In the genomic region with DNA sequence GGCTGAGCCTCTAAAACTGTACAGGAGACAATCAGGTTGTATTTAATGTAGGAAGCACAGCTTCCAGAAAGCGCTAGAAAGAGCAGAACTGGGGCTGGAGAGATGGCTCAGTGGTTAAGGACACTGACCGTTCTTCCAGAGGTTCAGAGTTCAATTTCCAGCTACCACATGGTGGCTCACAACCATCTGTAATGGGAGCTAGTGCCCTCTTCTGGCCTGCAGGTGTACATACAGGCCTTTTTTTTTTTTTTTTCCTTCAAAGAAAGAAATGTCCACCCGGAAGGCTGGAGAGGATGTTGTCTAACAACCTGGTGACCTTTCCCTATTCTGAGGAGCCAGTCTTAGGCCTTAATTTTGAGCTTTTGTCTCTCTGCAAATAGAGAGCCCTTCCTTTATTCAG, we compare ENCODE assay signal across 9 mouse cellular contexts. TPM values are rescaled to one million over a fixed set of nuclear protein-coding genes. Genes with fewer than 3 reads are reported as not detected.
DNase-seq lines count a peak whose midpoint lies in the region; ATAC-seq and TF ChIP-seq lines count a peak whose summit lies in the region.
"Had no signal": no experiment of that assay in that cellular context is flagged by ENCODE, and none has a peak within 500 bp of the region (broad histone marks: within the 10 kb centered on the region; RNA-seq: fewer than 3 reads in every experiment).

No protein-coding gene starts in this region.

- H3K79me2 ChIP-seq in MEL (ENCODE audit: control insufficient read depth, insufficient read depth, low read length, poor library complexity), result no peaks in the 10 kb centered on the region

- no peak for TF ChIP-seq RAD21 in MEL (IDR thresholded peaks at IDR 0.05; ENCODE audit: low read depth, low read length)

- no peak for TF ChIP-seq EP300 in MEL (IDR thresholded peaks at IDR 0.05; ENCODE audit: low read depth in 1 of 2, low read length in 2 of 2)
- no peak for TF ChIP-seq EP300 in stomach, postnatal 0 days (optimal IDR thresholded peaks at IDR 0.05)

- ATAC-seq in intestine, postnatal 0 days, result no peak
- ATAC-seq in intestine, embryonic 16.5 days, result no peak
- ATAC-seq in midbrain, embryonic 11.5 days (ENCODE audit: low FRiP score), result no peak
- no peak for ATAC-seq in midbrain, embryonic 15.5 days (replicated peaks)
- no peak for ATAC-seq in stomach, postnatal 0 days (ENCODE audit: low FRiP score, low TSS enrichment)

- no peak overlapping the region for H3K27ac ChIP-seq in intestine, postnatal 0 days (ENCODE audit: low read depth, low read length)
- no peak overlapping the region for H3K27ac ChIP-seq in intestine, embryonic 16.5 days (ENCODE audit: low read length)
- H3K27ac ChIP-seq in midbrain, embryonic 11.5 days (ENCODE audit: low read depth, low read length), result no peak overlapping the region
- H3K27ac ChIP-seq in midbrain, embryonic 15.5 days, result no peak overlapping the region
- no peak overlapping the region for H3K27ac ChIP-seq in MEL (ENCODE audit: control insufficient read depth, low read depth, low read length)
- no peak overlapping the region for H3K27ac ChIP-seq in stomach, postnatal 0 days (replicated peaks)
- H3K27ac ChIP-seq in hindbrain, embryonic 10.5 days, result no peak overlapping the region
- H3K27ac ChIP-seq: hindbrain, embryonic 15.5 days had no signal

- TF ChIP-seq POLR2A in MEL (IDR thresholded peaks at IDR 0.05; ENCODE audit: control insufficient read depth in 1 of 2, insufficient read depth in 1 of 2, low read depth in 1 of 2, low read length in 2 of 2, poor library complexity in 1 of 2), result no peak

- no peak overlapping the region for H3K4me3 ChIP-seq in intestine, postnatal 0 days (ENCODE audit: low read depth, low read length)
- H3K4me3 ChIP-seq in intestine, embryonic 16.5 days (ENCODE audit: low read length), result no peak overlapping the region
- no peak overlapping the region for H3K4me3 ChIP-seq in midbrain, embryonic 11.5 days (ENCODE audit: low read depth, low read length)
- no peak overlapping the region for H3K4me3 ChIP-seq in midbrain, embryonic 15.5 days
- no peak overlapping the region for H3K4me3 ChIP-seq in MEL (ENCODE audit: control insufficient read depth in 1 of 2, insufficient read depth in 1 of 2, low read depth in 2 of 2, low read length in 2 of 2)
- no peak overlapping the region for H3K4me3 ChIP-seq in stomach, postnatal 0 days (ENCODE audit: low read depth, low read length)
- no peak overlapping the region for H3K4me3 ChIP-seq in hindbrain, embryonic 10.5 days
- H3K4me3 ChIP-seq: hindbrain, embryonic 15.5 days had no signal

- H3K36me3 ChIP-seq in intestine, postnatal 0 days (ENCODE audit: control insufficient read depth, insufficient read depth), result no peaks in the 10 kb centered on the region
- no peaks in the 10 kb centered on the region for H3K36me3 ChIP-seq in intestine, embryonic 16.5 days (ENCODE audit: control insufficient read depth, insufficient read depth, low read length)
- no peaks in the 10 kb centered on the region for H3K36me3 ChIP-seq in midbrain, embryonic 11.5 days (ENCODE audit: control insufficient read depth, insufficient read depth, low read length)
- no peaks in the 10 kb centered on the region for H3K36me3 ChIP-seq in midbrain, embryonic 15.5 days (replicated peaks)
- H3K36me3 ChIP-seq in MEL (ENCODE audit: control insufficient read depth in 1 of 2, insufficient read depth in 2 of 2, low read length in 2 of 2), result no peaks in the 10 kb centered on the region
- no peaks in the 10 kb centered on the region for H3K36me3 ChIP-seq in stomach, postnatal 0 days (ENCODE audit: control insufficient read depth, insufficient read depth, low read length)
- no peaks in the 10 kb centered on the region for H3K36me3 ChIP-seq in hindbrain, embryonic 10.5 days
- H3K36me3 ChIP-seq: hindbrain, embryonic 15.5 days had no signal

- 81% methylated on average over 3 of the region's 3 CpGs for WGBS in intestine, postnatal 0 days
- WGBS in intestine, embryonic 16.5 days, result 80% methylated on average over 3 of the region's 3 CpGs
- WGBS in midbrain, embryonic 11.5 days, result 67% methylated on average over 3 of the region's 3 CpGs
- WGBS in midbrain, embryonic 15.5 days, result 78% methylated on average over 3 of the region's 3 CpGs
- WGBS in stomach, postnatal 0 days, result 70% methylated on average over 3 of the region's 3 CpGs
- 62% methylated on average over 3 of the region's 3 CpGs for WGBS in hindbrain, embryonic 10.5 days

- H3K27me3 ChIP-seq in intestine, postnatal 0 days (replicated peaks; ENCODE audit: control insufficient read depth, insufficient read depth, low read length), result no peaks in the 10 kb centered on the region
- H3K27me3 ChIP-seq in intestine, embryonic 16.5 days (replicated peaks; ENCODE audit: control insufficient read depth, insufficient read depth, low read length), result no peaks in the 10 kb centered on the region
- peaks cover 4% of the 10 kb centered on the region; the same call in 1 of the 2 replicates for H3K27me3 ChIP-seq in midbrain, embryonic 11.5 days (ENCODE audit: control insufficient read depth, insufficient read depth, low read length)
- H3K27me3 ChIP-seq in midbrain, embryonic 15.5 days (replicated peaks), result 0 out of 2 replicates have a peak, but pooled peaks cover 4% of the 10 kb centered on the region
- no peaks in the 10 kb centered on the region for H3K27me3 ChIP-seq in MEL (ENCODE audit: control insufficient read depth in 1 of 2, insufficient read depth in 2 of 2, low read length in 2 of 2)
- no peaks in the 10 kb centered on the region for H3K27me3 ChIP-seq in stomach, postnatal 0 days (ENCODE audit: control insufficient read depth, insufficient read depth, low read length)
- H3K27me3 ChIP-seq in hindbrain, embryonic 10.5 days (ENCODE audit: insufficient read depth, poor library complexity, severe bottlenecking), result peaks cover 24% of the 10 kb centered on the region
- H3K27me3 ChIP-seq: Patski had no signal

- peak; percentile 83 for DNase-seq in midbrain, embryonic 11.5 days (ENCODE audit: low spot score, missing footprints)
- no peak for DNase-seq in MEL (ENCODE audit: low read depth, low spot score)
- no peak for DNase-seq in stomach, postnatal 0 days (ENCODE audit: low spot score)
- DNase-seq in hindbrain, embryonic 10.5 days (ENCODE audit: low spot score), result no peak

- TF ChIP-seq CTCF in intestine, postnatal 0 days (IDR thresholded peaks at IDR 0.05; ENCODE audit: low read depth), result peak; percentile 63
- peak in 2 of 3 experiments; percentile 6 to 40; a peak in 3 of 6 replicates for TF ChIP-seq CTCF in MEL (IDR thresholded peaks at IDR 0.05 in 2 of 3, conservative IDR thresholded peaks at IDR 0.05 in 1 of 3; ENCODE audit: control insufficient read depth in 1 of 3, insufficient read depth in 1 of 3, low read depth in 2 of 3, low read length in 3 of 3, poor library complexity in 1 of 3, severe bottlenecking in 1 of 3)
- peak; percentile 67 for TF ChIP-seq CTCF in stomach, postnatal 0 days (IDR thresholded peaks at IDR 0.05; ENCODE audit: low read depth)

- H3K9ac ChIP-seq in intestine, postnatal 0 days (ENCODE audit: low read depth, low read length), result no peak overlapping the region
- H3K9ac ChIP-seq in intestine, embryonic 16.5 days (ENCODE audit: low read depth, low read length), result no peak overlapping the region
- no peak overlapping the region for H3K9ac ChIP-seq in midbrain, embryonic 11.5 days (ENCODE audit: low read length)
- no peak overlapping the region for H3K9ac ChIP-seq in midbrain, embryonic 15.5 days
- H3K9ac ChIP-seq in MEL (ENCODE audit: control insufficient read depth, low read depth, low read length, poor library complexity, severe bottlenecking), result no peak overlapping the region
- H3K9ac ChIP-seq in stomach, postnatal 0 days (ENCODE audit: low read length), result no peak overlapping the region
- H3K9ac ChIP-seq: hindbrain, embryonic 15.5 days had no signal

- no peak overlapping the region for H3K4me2 ChIP-seq in intestine, postnatal 0 days (replicated peaks; ENCODE audit: low read depth)
- H3K4me2 ChIP-seq in intestine, embryonic 16.5 days (ENCODE audit: low read depth, low read length), result no peak overlapping the region
- H3K4me2 ChIP-seq in midbrain, embryonic 11.5 days, result no peak overlapping the region
- H3K4me2 ChIP-seq in midbrain, embryonic 15.5 days, result no peak overlapping the region
- H3K4me2 ChIP-seq in stomach, postnatal 0 days (replicated peaks; ENCODE audit: low read depth), result no peak overlapping the region
- H3K4me2 ChIP-seq: hindbrain, embryonic 15.5 days had no signal

- no peaks in the 10 kb centered on the region for H3K9me3 ChIP-seq in intestine, postnatal 0 days (ENCODE audit: control insufficient read depth)
- no peaks in the 10 kb centered on the region for H3K9me3 ChIP-seq in intestine, embryonic 16.5 days (ENCODE audit: control insufficient read depth, low read length)
- no peaks in the 10 kb centered on the region for H3K9me3 ChIP-seq in midbrain, embryonic 11.5 days (ENCODE audit: control insufficient read depth, low read length)
- H3K9me3 ChIP-seq in midbrain, embryonic 15.5 days, result no peaks in the 10 kb centered on the region
- no peaks in the 10 kb centered on the region for H3K9me3 ChIP-seq in MEL (replicated peaks; ENCODE audit: insufficient read depth, low read length)
- H3K9me3 ChIP-seq in stomach, postnatal 0 days (ENCODE audit: control insufficient read depth, low read length), result no peaks in the 10 kb centered on the region
- H3K9me3 ChIP-seq in hindbrain, embryonic 10.5 days, result no peaks in the 10 kb centered on the region
- H3K9me3 ChIP-seq: hindbrain, embryonic 15.5 days had no signal

- no peaks in the 10 kb centered on the region for H3K4me1 ChIP-seq in intestine, postnatal 0 days (replicated peaks; ENCODE audit: control insufficient read depth, insufficient read depth, low read length)
- H3K4me1 ChIP-seq in intestine, embryonic 16.5 days (ENCODE audit: control insufficient read depth, insufficient read depth, low read length), result no peaks in the 10 kb centered on the region
- peaks cover 9% of the 10 kb centered on the region for H3K4me1 ChIP-seq in midbrain, embryonic 11.5 days (ENCODE audit: control insufficient read depth, insufficient read depth, low read length)
- peaks cover 7% of the 10 kb centered on the region for H3K4me1 ChIP-seq in midbrain, embryonic 15.5 days
- H3K4me1 ChIP-seq in MEL (ENCODE audit: control insufficient read depth in 1 of 2, insufficient read depth in 2 of 2, low read length in 2 of 2), result no peaks in the 10 kb centered on the region
- H3K4me1 ChIP-seq in stomach, postnatal 0 days (replicated peaks; ENCODE audit: control insufficient read depth, insufficient read depth), result no peaks in the 10 kb centered on the region
- peaks cover 19% of the 10 kb centered on the region for H3K4me1 ChIP-seq in hindbrain, embryonic 10.5 days (replicated peaks)

RNA-seq across cellular contexts. Expression of a gene that starts 50.5 kb away (rescaled TPM):
- 10.7 and 12.9 TPM in 2 replicates for polyA plus RNA-seq in intestine, postnatal 0 days (2015; fragmentation: Nextera tagmentation; extraction: Ambion mirVana)
- polyA plus RNA-seq in intestine, embryonic 16.5 days (2015; fragmentation: Nextera tagmentation; extraction: Ambion mirVana), result 26.9 and 30.6 TPM in 2 replicates
- polyA plus RNA-seq in midbrain, embryonic 11.5 days (2014; fragmentation: Nextera tagmentation; extraction: Ambion mirVana), result 35.6 and 39.4 TPM in 2 replicates
- 44.5 and 46.9 TPM in 2 replicates for polyA plus RNA-seq in midbrain, embryonic 15.5 days (2015; fragmentation: Nextera tagmentation; extraction: Ambion mirVana)
- 22.4 and 24.7 TPM in 2 replicates for total RNA-seq in MEL (2012; rRNA removed)
- 10 to 100 TPM in 1 of 2 experiments, not detected in 1; 35.8 TPM for polyA plus RNA-seq in MEL (2012; ENCODE audit: insufficient read depth in 1 of 2, insufficient read length in 2 of 2, low read depth in 1 of 2, low replicate concordance in 2 of 2, missing spikeins in 1 of 2)
- 28.0 and 29.8 TPM in 2 replicates for polyA plus RNA-seq in stomach, postnatal 0 days (2015; fragmentation: Nextera tagmentation; extraction: Ambion mirVana)
- 39.9 and 41.3 TPM in 2 replicates for polyA plus RNA-seq in hindbrain, embryonic 10.5 days (2016; fragmentation: Nextera tagmentation; extraction: Ambion mirVana)
